Mouse (Mus musculus) ES-CJ7 (cell line): Measurements from ENCODE around the gene Casp14.

Experiments used
- DNase-seq: peaks from one replicate; pipeline ENCODE4 v3.0.0; 2011; ENCODE audit warnings: low read depth, low spot score

The Casp14 gene

GRCm38 (mm10) chr10:78670121-78670520 is 48.0 kb downstream of the Casp14 start:
- DNase-seq = peak; percentile 51

GRCm38 (mm10) chr10:78666696-78667095 is 51.4 kb downstream of the Casp14 start:
- peak; percentile 9 for DNase-seq

- DNase-seq = no peak
These were observed 53.5 kb downstream of the Casp14 start for GRCm38 (mm10) chr10:78664546-78664945.
